Mouse (Mus musculus): ENCODE data around the gene Fgfr2.

The Fgfr2 gene

DNA sequence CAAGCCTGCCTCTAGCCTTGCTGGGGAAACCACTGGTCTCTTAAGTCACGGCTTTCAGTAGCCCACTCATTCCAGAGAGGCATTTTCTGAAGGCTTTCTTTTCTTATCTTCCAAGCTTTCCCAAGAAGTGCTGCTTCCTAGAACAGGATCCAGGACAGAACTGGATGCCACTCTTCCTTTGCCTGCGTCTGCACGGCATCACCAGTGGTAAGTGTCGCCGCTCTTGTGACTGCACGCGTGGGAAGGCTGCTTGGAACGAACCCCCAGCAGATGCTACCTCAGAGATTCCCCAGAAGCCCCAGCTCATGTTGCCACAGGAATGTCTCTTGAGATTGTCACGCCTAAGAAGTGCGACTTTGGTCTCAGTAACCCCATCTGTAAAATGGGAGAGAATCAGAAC is 2307.5 kb downstream of the Fgfr2 start:
- DNase-seq (ENCODE audit: low spot score in 2 of 2) = peak; percentile 42 to 64

DNA sequence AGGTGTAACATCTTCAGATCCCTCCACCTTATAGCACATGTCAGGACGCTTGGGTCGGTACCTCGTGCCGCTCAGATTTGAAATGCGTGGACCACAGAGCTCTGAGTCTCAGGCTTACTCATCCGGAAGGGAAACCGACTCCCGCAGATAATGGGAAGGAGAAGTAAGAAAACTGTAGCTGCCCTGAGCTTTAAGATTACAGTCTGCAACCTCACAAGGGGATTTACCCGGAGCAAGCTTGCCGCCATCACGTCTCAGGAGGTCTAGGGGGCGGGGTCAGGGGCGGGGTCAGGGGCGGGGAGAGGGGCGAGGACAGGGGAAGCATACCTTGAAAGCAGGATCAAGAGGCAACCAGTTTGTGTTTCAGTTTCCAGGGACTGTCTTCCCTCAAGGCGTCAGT is 2310.7 kb downstream of the Fgfr2 start:
- DNase-seq (ENCODE audit: low spot score in 2 of 2) = no peak

DNA sequence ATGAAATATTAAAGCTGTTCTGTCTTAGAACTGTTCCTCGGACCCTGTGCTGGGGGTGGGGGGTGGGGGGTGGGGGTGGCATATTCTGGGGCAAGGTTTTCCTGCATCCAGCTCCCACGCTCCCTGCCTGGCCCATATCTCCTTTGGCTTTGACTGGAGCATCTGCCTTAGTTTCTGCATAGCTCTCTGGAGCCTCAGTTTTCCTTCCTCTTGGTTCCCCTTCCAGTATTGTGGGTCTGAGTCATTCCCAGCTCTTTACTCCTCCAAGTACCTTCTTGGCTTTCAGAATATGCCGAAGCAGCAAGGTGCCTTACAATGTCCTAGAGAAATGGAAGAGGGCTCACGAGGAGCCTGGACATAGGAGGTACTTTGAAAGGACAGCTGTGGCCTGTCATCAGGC is 2312.9 kb downstream of the Fgfr2 start:
- no peak for DNase-seq (ENCODE audit: low spot score in 2 of 2)

GRCm38 (mm10) chr7:130808694-130809093 is 2314.5 kb downstream of the Fgfr2 start:
- no peak for DNase-seq (ENCODE audit: low spot score in 2 of 2)

- DNase-seq (ENCODE audit: low spot score in 2 of 2) = peak; percentile 70 to 74
These were observed 2315.4 kb downstream of the Fgfr2 start for GRCm38 (mm10) chr7:130807749-130808148.

GRCm38 (mm10) chr7:130804991-130805390 is 2318.2 kb downstream of the Fgfr2 start:
- no peak for DNase-seq (ENCODE audit: low spot score in 2 of 2)

DNA sequence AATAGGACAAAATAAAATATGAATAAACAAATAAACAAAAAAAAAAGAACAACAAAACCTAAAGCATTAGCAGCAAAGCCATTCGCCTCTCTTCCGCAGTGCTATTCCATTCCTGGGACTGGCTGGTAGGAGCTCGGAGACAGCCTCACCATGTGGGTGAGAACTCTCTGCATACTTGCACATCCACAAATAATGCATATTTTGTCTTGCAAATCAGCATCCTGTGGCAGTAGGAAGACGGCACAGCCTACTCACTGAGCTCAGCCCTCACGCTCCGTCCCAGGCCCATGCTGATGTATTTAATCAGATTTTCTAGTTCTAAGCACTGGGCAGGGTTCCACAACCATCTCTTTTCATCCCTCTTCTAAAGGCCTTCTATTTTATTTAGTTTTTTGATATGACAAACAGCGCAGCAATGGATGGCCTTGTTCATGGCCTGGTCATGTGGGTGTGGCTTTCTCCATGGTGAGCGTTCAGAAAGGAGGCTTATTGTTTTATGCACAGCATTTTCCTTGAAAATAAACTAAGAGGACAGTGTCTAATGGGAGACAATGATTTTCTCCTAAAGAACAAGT is 2319.8 kb downstream of the Fgfr2 start:
- DNase-seq (ENCODE audit: low spot score in 2 of 2) = no peak

- DNase-seq (ENCODE audit: low spot score in 2 of 2) = no peak
These were observed 2321.3 kb downstream of the Fgfr2 start for GRCm38 (mm10) chr7:130801811-130802210.

GRCm38 (mm10) chr7:130800681-130801080 is 2322.5 kb downstream of the Fgfr2 start:
- no peak for DNase-seq (ENCODE audit: low spot score in 2 of 2)

DNA sequence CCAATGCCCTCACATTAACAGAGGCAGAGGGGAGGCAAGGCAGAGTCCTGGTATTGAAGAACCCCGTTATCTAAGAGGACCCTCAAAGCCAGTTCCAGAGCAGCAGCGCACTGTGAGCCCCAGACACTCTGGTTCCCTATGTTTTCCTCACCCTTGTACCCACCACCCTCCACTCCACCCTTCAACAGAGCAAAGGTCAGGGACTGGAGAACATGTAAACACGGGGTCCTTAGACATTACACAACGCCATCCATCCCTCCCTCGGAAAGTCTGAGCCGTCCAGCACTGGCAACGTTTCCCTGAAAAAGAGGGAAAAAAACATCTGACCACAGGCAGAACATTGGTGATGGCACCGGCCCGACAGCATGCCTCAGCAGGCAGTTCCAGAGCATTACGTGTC is 2323.7 kb downstream of the Fgfr2 start:
- DNase-seq (ENCODE audit: low spot score in 2 of 2) = no peak

DNA sequence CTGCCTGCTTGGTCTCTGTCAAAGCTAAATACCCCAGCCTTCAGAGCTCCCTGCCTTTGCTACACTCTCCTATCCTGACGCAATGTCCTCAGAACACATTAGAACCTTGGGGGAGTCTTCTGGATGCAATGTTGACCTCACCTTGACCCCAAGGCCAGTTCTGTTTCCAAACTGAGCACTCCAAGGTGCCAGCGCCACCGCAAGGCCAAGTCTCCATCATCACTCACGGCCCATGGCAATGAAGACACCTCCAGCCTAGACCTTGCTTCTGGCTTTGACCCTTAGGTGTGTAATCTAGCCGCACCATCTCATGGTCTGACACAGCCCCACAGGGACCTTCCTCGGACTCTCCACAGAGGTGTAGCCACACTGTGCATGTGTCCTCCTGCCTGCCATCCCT is 2325.6 kb downstream of the Fgfr2 start:
- no peak for DNase-seq (ENCODE audit: low spot score in 2 of 2)

GRCm38 (mm10) chr7:130796786-130797185 is 2326.4 kb downstream of the Fgfr2 start:
- DNase-seq (ENCODE audit: low spot score in 2 of 2) = no peak

DNA sequence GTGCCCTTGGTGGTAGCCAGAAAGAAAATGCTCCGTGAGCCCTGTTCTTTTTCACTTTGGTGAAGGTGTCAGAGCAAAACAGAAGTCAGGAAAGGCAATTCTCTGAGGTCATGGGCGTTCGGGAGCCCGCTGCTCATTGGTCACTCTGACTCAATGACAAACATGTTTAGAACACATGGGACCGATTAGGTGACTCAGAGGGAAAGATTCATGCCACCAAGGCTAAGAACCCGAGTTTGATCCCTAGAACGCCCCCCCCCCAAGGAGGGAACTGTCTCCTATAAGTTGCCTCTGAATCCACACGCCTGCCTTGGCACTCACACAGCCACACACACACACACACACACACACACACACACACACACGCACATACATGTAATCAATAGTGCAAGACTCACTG is 2329.5 kb downstream of the Fgfr2 start:
- no peak for DNase-seq (ENCODE audit: low spot score in 2 of 2)

GRCm38 (mm10) chr7:130789456-130789855 is 2333.7 kb downstream of the Fgfr2 start:
- DNase-seq (ENCODE audit: low spot score in 2 of 2) = no peak

- DNase-seq (ENCODE audit: low spot score in 2 of 2) = no peak
These were observed 2334.2 kb downstream of the Fgfr2 start for GRCm38 (mm10) chr7:130788950-130789349.

GRCm38 (mm10) chr7:130787537-130787936 is 2335.6 kb downstream of the Fgfr2 start:
- DNase-seq (ENCODE audit: low spot score in 2 of 2) = no peak

DNA sequence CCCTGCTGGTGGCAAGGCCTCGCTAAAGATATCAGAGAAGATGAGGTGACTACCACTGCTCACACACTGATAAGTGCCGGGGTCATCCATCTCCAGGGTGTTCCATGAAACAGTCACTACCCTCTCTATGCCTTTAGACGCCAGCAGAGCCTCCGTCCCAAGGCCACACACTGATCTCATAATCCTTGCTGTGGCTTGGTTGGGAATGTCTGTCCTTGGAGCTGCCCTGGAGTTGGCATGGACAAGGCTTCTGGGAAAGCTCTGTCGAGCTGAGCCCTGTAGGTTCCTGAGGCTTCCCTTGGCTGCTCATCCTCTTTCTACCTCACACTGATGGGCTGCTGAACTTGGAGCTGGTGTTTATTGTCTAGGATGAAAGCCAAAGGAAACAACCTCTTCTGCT is 2336.4 kb downstream of the Fgfr2 start:
- DNase-seq (ENCODE audit: low spot score in 2 of 2) = no peak

DNA sequence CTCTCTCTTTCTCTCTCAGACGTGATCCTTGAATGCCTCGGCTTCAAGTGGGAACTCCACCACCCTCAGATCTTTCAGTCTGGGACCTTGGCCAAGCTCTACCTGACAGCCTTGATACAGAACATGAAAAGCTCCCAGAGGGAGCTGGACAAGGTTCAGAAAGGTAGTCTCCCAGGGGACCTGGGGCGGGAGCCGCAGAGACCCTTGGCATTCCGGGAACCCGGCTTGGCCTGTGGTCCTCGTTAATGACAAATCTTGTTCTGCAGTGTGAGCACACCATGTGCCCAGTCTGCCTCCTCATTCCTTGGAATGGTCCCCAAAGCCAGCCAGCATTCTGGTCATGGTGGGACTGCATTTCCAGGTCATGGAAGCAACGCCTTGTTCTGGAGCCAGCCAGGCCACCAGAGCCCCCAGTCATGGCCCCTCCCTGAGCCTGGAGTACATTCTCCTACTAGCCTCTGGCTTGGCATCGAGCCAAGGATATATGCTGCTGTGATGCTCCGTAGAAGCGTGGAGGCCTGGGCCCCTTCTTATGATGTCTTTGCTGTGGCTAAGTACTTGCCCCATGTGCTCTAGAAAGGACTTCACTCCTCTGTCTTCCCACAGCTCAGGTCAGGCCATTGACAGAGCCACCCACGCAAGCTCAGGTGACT is 2337.1 kb downstream of the Fgfr2 start:
- DNase-seq (ENCODE audit: low spot score in 2 of 2) = no peak

GRCm38 (mm10) chr7:130782501-130783050 is 2340.6 kb downstream of the Fgfr2 start:
- DNase-seq (ENCODE audit: low spot score in 2 of 2) = no peak

- DNase-seq (ENCODE audit: low spot score in 2 of 2) = no peak
These were observed 2342.2 kb downstream of the Fgfr2 start for GRCm38 (mm10) chr7:130780866-130781419.

DNA sequence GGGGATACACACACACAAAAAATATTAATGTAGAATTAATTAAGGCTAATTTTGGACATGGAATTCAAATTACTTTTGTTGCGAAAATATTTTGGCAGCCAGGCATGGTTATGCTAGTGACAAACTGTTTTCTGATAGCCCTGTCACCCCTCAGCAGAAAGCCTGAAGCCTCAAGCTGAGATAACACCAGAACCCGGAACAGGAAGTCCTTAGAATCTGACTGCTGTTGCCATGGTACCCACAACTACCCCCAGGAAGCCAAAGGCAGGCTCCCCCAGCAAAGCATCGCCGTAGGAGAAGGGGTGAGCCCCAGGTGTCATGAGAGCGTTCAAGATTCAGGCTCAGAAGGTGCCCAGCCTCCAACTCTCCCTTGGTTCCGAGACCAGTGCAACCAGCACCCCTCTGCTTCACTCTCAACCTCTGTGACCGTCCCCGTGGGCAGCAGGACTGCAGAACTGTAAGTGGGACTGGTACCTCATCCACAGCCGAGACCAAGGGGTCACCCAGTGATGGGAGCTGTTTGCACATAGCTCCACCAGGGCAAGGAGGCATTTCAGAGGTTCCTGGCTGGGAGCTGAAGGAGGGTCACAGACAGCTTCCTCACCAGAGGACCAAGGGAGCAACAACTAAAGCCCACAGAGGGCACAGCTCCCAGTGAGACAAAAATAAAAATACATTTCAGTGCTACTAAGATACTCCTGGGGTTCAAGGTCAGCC is 2349.1 kb downstream of the Fgfr2 start, which contains the start of gene Btbd16:
Gene Btbd16, plus strand, starts transcription at position 156 of the 717 bp plus-strand sequence.
- no peak for DNase-seq (ENCODE audit: low spot score in 2 of 2)

GRCm38 (mm10) chr7:130773171-130773830 is 2349.8 kb downstream of the Fgfr2 start:
- no peak for DNase-seq (ENCODE audit: low spot score in 2 of 2)
